Mouse (Mus musculus): ENCODE data around the gene Hdac4. TPM values are rescaled to one million over a fixed set of nuclear protein-coding genes. Genes with fewer than 3 reads are reported as not detected.

The Hdac4 gene
- polyA plus RNA-seq, 1 experiment from 2014 or later, result 22.0 TPM

- Histone ChIP-seq H3K4me1 (ENCODE audit: control insufficient read depth, insufficient read depth, low read length) (peaks cover 7% of the 10 kb centered on the region; the same call in 1 of the 2 replicates), H3K36me3 (ENCODE audit: control insufficient read depth, insufficient read depth, low read length) (no peaks in the 10 kb centered on the region), H3K9ac (ENCODE audit: low read depth, low read length) (no peak overlapping the region), H3K27me3 (ENCODE audit: control insufficient read depth, insufficient read depth, low read length) (no peaks in the 10 kb centered on the region), H3K4me3 (ENCODE audit: low read length) (no peak overlapping the region), H3K9me3 (ENCODE audit: control insufficient read depth, low read length) (no peaks in the 10 kb centered on the region), H3K27ac (ENCODE audit: low read depth, low read length) (peak overlapping the region; percentile 24; the same call in 1 of the 2 replicates), H3K4me2 (replicated peaks; ENCODE audit: low read depth, low read length) (no peak overlapping the region)
- 46% methylated on average over 10 of the region's 10 CpGs for WGBS
- peak; percentile 25; the same call in 1 of the 2 replicates for ATAC-seq (ENCODE audit: low FRiP score, low TSS enrichment)
These were observed 283.0 kb downstream of the Hdac4 start for GRCm38 (mm10) chr1:91912227-91913119.

GRCm38 (mm10) chr1:91905268-91905667 lies 290.2 kb downstream of the Hdac4 start:
- Histone ChIP-seq H3K4me1 (ENCODE audit: control insufficient read depth, insufficient read depth, low read length) (no peaks in the 10 kb centered on the region), H3K4me3 (ENCODE audit: low read length) (no peak overlapping the region), H3K9me3 (ENCODE audit: control insufficient read depth, low read length) (no peaks in the 10 kb centered on the region), H3K27me3 (ENCODE audit: control insufficient read depth, insufficient read depth, low read length) (no peaks in the 10 kb centered on the region), H3K4me2 (replicated peaks; ENCODE audit: low read depth, low read length) (no peak overlapping the region), H3K36me3 (ENCODE audit: control insufficient read depth, insufficient read depth, low read length) (no peaks in the 10 kb centered on the region), H3K9ac (ENCODE audit: low read depth, low read length) (no peak overlapping the region), H3K27ac (ENCODE audit: low read depth, low read length) (no peak overlapping the region)
- whole genome bisulfite sequencing, result 84% methylated on average over 6 of the region's 6 CpGs
- ATAC-seq (ENCODE audit: low FRiP score, low TSS enrichment), result no peak

GRCm38 (mm10) chr1:91903241-91903981 lies 292.1 kb downstream of the Hdac4 start:
- Histone ChIP-seq H3K27me3 (ENCODE audit: control insufficient read depth, insufficient read depth, low read length) (no peaks in the 10 kb centered on the region), H3K9me3 (ENCODE audit: control insufficient read depth, low read length) (no peaks in the 10 kb centered on the region), H3K4me3 (ENCODE audit: low read length) (no peak overlapping the region), H3K4me1 (ENCODE audit: control insufficient read depth, insufficient read depth, low read length) (no peaks in the 10 kb centered on the region), H3K27ac (ENCODE audit: low read depth, low read length) (no peak overlapping the region), H3K9ac (ENCODE audit: low read depth, low read length) (no peak overlapping the region), H3K36me3 (ENCODE audit: control insufficient read depth, insufficient read depth, low read length) (no peaks in the 10 kb centered on the region), H3K4me2 (replicated peaks; ENCODE audit: low read depth, low read length) (no peak overlapping the region)
- WGBS, result 66% methylated on average over 8 of the region's 8 CpGs
- ATAC-seq (ENCODE audit: low FRiP score, low TSS enrichment), result no peak

GRCm38 (mm10) chr1:91897078-91897477 lies 298.4 kb downstream of the Hdac4 start:
- WGBS, result 89% methylated on average over 2 of the region's 2 CpGs
- H3K9ac ChIP-seq (ENCODE audit: low read depth, low read length), result no peak overlapping the region
- no peak overlapping the region for H3K27ac ChIP-seq (ENCODE audit: low read depth, low read length)
- no peaks in the 10 kb centered on the region for H3K36me3 ChIP-seq (ENCODE audit: control insufficient read depth, insufficient read depth, low read length)
- H3K27me3 ChIP-seq (ENCODE audit: control insufficient read depth, insufficient read depth, low read length), result no peaks in the 10 kb centered on the region
- no peaks in the 10 kb centered on the region for H3K4me1 ChIP-seq (ENCODE audit: control insufficient read depth, insufficient read depth, low read length)
- no peak for ATAC-seq (ENCODE audit: low FRiP score, low TSS enrichment)
- H3K4me3 ChIP-seq (ENCODE audit: low read length), result no peak overlapping the region
- H3K4me2 ChIP-seq (replicated peaks; ENCODE audit: low read depth, low read length), result no peak overlapping the region
- no peaks in the 10 kb centered on the region for H3K9me3 ChIP-seq (ENCODE audit: control insufficient read depth, low read length)

GRCm38 (mm10) chr1:91894286-91894685 lies 301.2 kb downstream of the Hdac4 start:
- Histone ChIP-seq H3K27me3 (ENCODE audit: control insufficient read depth, insufficient read depth, low read length) (no peaks in the 10 kb centered on the region), H3K9ac (ENCODE audit: low read depth, low read length) (no peak overlapping the region), H3K4me1 (ENCODE audit: control insufficient read depth, insufficient read depth, low read length) (no peaks in the 10 kb centered on the region), H3K4me2 (replicated peaks; ENCODE audit: low read depth, low read length) (no peak overlapping the region), H3K36me3 (ENCODE audit: control insufficient read depth, insufficient read depth, low read length) (no peaks in the 10 kb centered on the region), H3K9me3 (ENCODE audit: control insufficient read depth, low read length) (no peaks in the 10 kb centered on the region), H3K27ac (ENCODE audit: low read depth, low read length) (no peak overlapping the region), H3K4me3 (ENCODE audit: low read length) (no peak overlapping the region)
- ATAC-seq (ENCODE audit: low FRiP score, low TSS enrichment), result no peak
- 88% methylated on average over 5 of the region's 5 CpGs for WGBS

- no peaks in the 10 kb centered on the region for H3K9me3 ChIP-seq (ENCODE audit: control insufficient read depth, low read length)
- ATAC-seq (ENCODE audit: low FRiP score, low TSS enrichment), result no peak
These were observed 301.9 kb downstream of the Hdac4 start for GRCm38 (mm10) chr1:91893598-91893997.

GRCm38 (mm10) chr1:91883115-91883514 lies 312.4 kb downstream of the Hdac4 start:
- Histone ChIP-seq H3K4me1 (ENCODE audit: control insufficient read depth, insufficient read depth, low read length) (0 out of 2 replicates have a peak, but pooled peaks cover 7% of the 10 kb centered on the region), H3K4me2 (replicated peaks; ENCODE audit: low read depth, low read length) (no peak overlapping the region), H3K27ac (ENCODE audit: low read depth, low read length) (no peak overlapping the region), H3K9me3 (ENCODE audit: control insufficient read depth, low read length) (no peaks in the 10 kb centered on the region), H3K36me3 (ENCODE audit: control insufficient read depth, insufficient read depth, low read length) (no peaks in the 10 kb centered on the region), H3K27me3 (ENCODE audit: control insufficient read depth, insufficient read depth, low read length) (peaks cover 4% of the 10 kb centered on the region), H3K4me3 (ENCODE audit: low read length) (no peak overlapping the region), H3K9ac (ENCODE audit: low read depth, low read length) (no peak overlapping the region)
- 41% methylated on average over 5 of the region's 5 CpGs for WGBS
- peak; percentile 43; the same call in 1 of the 2 replicates for ATAC-seq (ENCODE audit: low FRiP score, low TSS enrichment)

More at GRCm38 (mm10) chr1:91893598-91893997, 301.9 kb downstream of the Hdac4 start:
- Histone ChIP-seq H3K27ac (ENCODE audit: low read depth, low read length) (no peak overlapping the region), H3K9ac (ENCODE audit: low read depth, low read length) (no peak overlapping the region), H3K4me3 (ENCODE audit: low read length) (no peak overlapping the region), H3K4me2 (replicated peaks; ENCODE audit: low read depth, low read length) (no peak overlapping the region), H3K36me3 (ENCODE audit: control insufficient read depth, insufficient read depth, low read length) (no peaks in the 10 kb centered on the region), H3K27me3 (ENCODE audit: control insufficient read depth, insufficient read depth, low read length) (no peaks in the 10 kb centered on the region), H3K4me1 (ENCODE audit: control insufficient read depth, insufficient read depth, low read length) (no peaks in the 10 kb centered on the region)
- WGBS, result 91% methylated on average over 11 of the region's 11 CpGs

GRCm38 (mm10) chr1:91880899-91881298 lies 314.6 kb downstream of the Hdac4 start:
- H3K27me3 ChIP-seq (ENCODE audit: control insufficient read depth, insufficient read depth, low read length), result peaks cover 4% of the 10 kb centered on the region
- no peak overlapping the region for H3K4me3 ChIP-seq (ENCODE audit: low read length)
- no peaks in the 10 kb centered on the region for H3K9me3 ChIP-seq (ENCODE audit: control insufficient read depth, low read length)
- H3K4me1 ChIP-seq (ENCODE audit: control insufficient read depth, insufficient read depth, low read length), result 0 out of 2 replicates have a peak, but pooled peaks cover 7% of the 10 kb centered on the region
- 40% methylated on average over 8 of the region's 8 CpGs for WGBS
- ATAC-seq (ENCODE audit: low FRiP score, low TSS enrichment), result no peak
- no peak overlapping the region for H3K9ac ChIP-seq (ENCODE audit: low read depth, low read length)
- no peak overlapping the region for H3K27ac ChIP-seq (ENCODE audit: low read depth, low read length)
- H3K4me2 ChIP-seq (replicated peaks; ENCODE audit: low read depth, low read length), result no peak overlapping the region
- H3K36me3 ChIP-seq (ENCODE audit: control insufficient read depth, insufficient read depth, low read length), result no peaks in the 10 kb centered on the region

GRCm38 (mm10) chr1:91880156-91880555 lies 315.3 kb downstream of the Hdac4 start:
- Histone ChIP-seq H3K4me1 (ENCODE audit: control insufficient read depth, insufficient read depth, low read length) (0 out of 2 replicates have a peak, but pooled peaks cover 7% of the 10 kb centered on the region), H3K4me2 (replicated peaks; ENCODE audit: low read depth, low read length) (no peak overlapping the region), H3K27me3 (ENCODE audit: control insufficient read depth, insufficient read depth, low read length) (peaks cover 4% of the 10 kb centered on the region), H3K27ac (ENCODE audit: low read depth, low read length) (no peak overlapping the region), H3K36me3 (ENCODE audit: control insufficient read depth, insufficient read depth, low read length) (no peaks in the 10 kb centered on the region), H3K9me3 (ENCODE audit: control insufficient read depth, low read length) (no peaks in the 10 kb centered on the region), H3K9ac (ENCODE audit: low read depth, low read length) (no peak overlapping the region), H3K4me3 (ENCODE audit: low read length) (no peak overlapping the region)
- WGBS, result 88% methylated on average over 12 of the region's 12 CpGs
- no peak for ATAC-seq (ENCODE audit: low FRiP score, low TSS enrichment)
